Mouse (Mus musculus): ENCODE measurements at regions not wholly inside any gene's neighbourhood (a gene's known extent, or its start where the extent isn't known, plus 50 kb on each side); places are given as distances from the start of the nearest gene placed in this dataset.
A peak's percentile ranks its signal among the peaks of the same experiment; 100 is the strongest.

- Histone ChIP-seq H3K9me3 (replicated peaks; ENCODE audit: control insufficient read depth, low read length) (no peaks in the 10 kb centered on the region), H3K4me2 (ENCODE audit: low read depth, low read length) (no peak overlapping the region), H3K27ac (replicated peaks; ENCODE audit: low read depth, low read length) (no peak overlapping the region), H3K4me3 (ENCODE audit: low read depth, low read length) (no peak overlapping the region), H3K4me1 (ENCODE audit: control insufficient read depth, insufficient read depth, low read length) (no peaks in the 10 kb centered on the region), H3K36me3 (replicated peaks; ENCODE audit: control insufficient read depth, insufficient read depth, low read depth, low read length) (no peaks in the 10 kb centered on the region), H3K27me3 (ENCODE audit: control insufficient read depth, insufficient read depth, low read length) (no peaks in the 10 kb centered on the region), H3K9ac (replicated peaks; ENCODE audit: low read length) (no peak overlapping the region)
- 92% methylated on average over 1 of the region's 1 CpGs for WGBS
- DNase-seq (ENCODE audit: low spot score) (no peak), ATAC-seq (replicated peaks; ENCODE audit: insufficient number of reproducible peaks, low FRiP score, low TSS enrichment, low read depth) (no peak)
Observed at GRCm38 (mm10) chr15:88531218-88531617, 68.9 kb upstream of the Zdhhc25 start.

- Histone ChIP-seq H3K36me3 (replicated peaks; ENCODE audit: control insufficient read depth, insufficient read depth, low read depth, low read length) (no peaks in the 10 kb centered on the region), H3K4me2 (ENCODE audit: low read depth, low read length) (no peak overlapping the region), H3K9ac (replicated peaks; ENCODE audit: low read length) (no peak overlapping the region), H3K27ac (replicated peaks; ENCODE audit: low read depth, low read length) (no peak overlapping the region), H3K4me1 (ENCODE audit: control insufficient read depth, insufficient read depth, low read length) (no peaks in the 10 kb centered on the region), H3K9me3 (replicated peaks; ENCODE audit: control insufficient read depth, low read length) (no peaks in the 10 kb centered on the region), H3K4me3 (ENCODE audit: low read depth, low read length) (no peak overlapping the region), H3K27me3 (ENCODE audit: control insufficient read depth, insufficient read depth, low read length) (no peaks in the 10 kb centered on the region)
- no peak for ATAC-seq (replicated peaks; ENCODE audit: insufficient number of reproducible peaks, low FRiP score, low TSS enrichment, low read depth)
- WGBS = 79% methylated on average over 5 of the region's 5 CpGs
- no peak for DNase-seq (ENCODE audit: low spot score)
Observed at GRCm38 (mm10) chr15:88532008-88532407, 68.1 kb upstream of the Zdhhc25 start.

- Histone ChIP-seq H3K4me3 (ENCODE audit: low read depth, low read length) (no peak overlapping the region), H3K4me2 (ENCODE audit: low read depth, low read length) (no peak overlapping the region), H3K4me1 (ENCODE audit: control insufficient read depth, insufficient read depth, low read length) (no peaks in the 10 kb centered on the region), H3K27ac (replicated peaks; ENCODE audit: low read depth, low read length) (no peak overlapping the region), H3K9ac (replicated peaks; ENCODE audit: low read length) (no peak overlapping the region), H3K36me3 (replicated peaks; ENCODE audit: control insufficient read depth, insufficient read depth, low read depth, low read length) (no peaks in the 10 kb centered on the region), H3K9me3 (replicated peaks; ENCODE audit: control insufficient read depth, low read length) (no peaks in the 10 kb centered on the region), H3K27me3 (ENCODE audit: control insufficient read depth, insufficient read depth, low read length) (no peaks in the 10 kb centered on the region)
- ATAC-seq (replicated peaks; ENCODE audit: insufficient number of reproducible peaks, low FRiP score, low TSS enrichment, low read depth) = no peak
- WGBS = 80% methylated on average over 7 of the region's 7 CpGs
- DNase-seq (ENCODE audit: low spot score) = no peak
Observed at GRCm38 (mm10) chr15:88533354-88533753, 66.7 kb upstream of the Zdhhc25 start.

- ATAC-seq (replicated peaks; ENCODE audit: insufficient number of reproducible peaks, low FRiP score, low TSS enrichment, low read depth) = no peak
- WGBS = 66% methylated on average over 2 of the region's 2 CpGs
- no peaks in the 10 kb centered on the region for H3K27me3 ChIP-seq (ENCODE audit: control insufficient read depth, insufficient read depth, low read length)
- H3K4me1 ChIP-seq (ENCODE audit: control insufficient read depth, insufficient read depth, low read length) = no peaks in the 10 kb centered on the region
- no peak overlapping the region for H3K4me3 ChIP-seq (ENCODE audit: low read depth, low read length)
- no peak overlapping the region for H3K4me2 ChIP-seq (ENCODE audit: low read depth, low read length)
- no peak overlapping the region for H3K27ac ChIP-seq (replicated peaks; ENCODE audit: low read depth, low read length)
- H3K9ac ChIP-seq (replicated peaks; ENCODE audit: low read length) = no peak overlapping the region
- no peaks in the 10 kb centered on the region for H3K9me3 ChIP-seq (replicated peaks; ENCODE audit: control insufficient read depth, low read length)
- DNase-seq (ENCODE audit: low spot score) = no peak
- no peaks in the 10 kb centered on the region for H3K36me3 ChIP-seq (replicated peaks; ENCODE audit: control insufficient read depth, insufficient read depth, low read depth, low read length)
Observed at GRCm38 (mm10) chr15:88535516-88535915, 64.6 kb upstream of the Zdhhc25 start.

GRCm38 (mm10) chr15:88537190-88537589, 62.9 kb upstream of the Zdhhc25 start:
- no peak overlapping the region for H3K4me2 ChIP-seq (ENCODE audit: low read depth, low read length)
- no peaks in the 10 kb centered on the region for H3K36me3 ChIP-seq (replicated peaks; ENCODE audit: control insufficient read depth, insufficient read depth, low read depth, low read length)
- no peak overlapping the region for H3K4me3 ChIP-seq (ENCODE audit: low read depth, low read length)
- no peak overlapping the region for H3K9ac ChIP-seq (replicated peaks; ENCODE audit: low read length)
- WGBS = 15% methylated on average over 10 of the region's 10 CpGs
- ATAC-seq (replicated peaks; ENCODE audit: insufficient number of reproducible peaks, low FRiP score, low TSS enrichment, low read depth) (no peak), DNase-seq (ENCODE audit: low spot score) (peak; percentile 76)
- no peaks in the 10 kb centered on the region for H3K27me3 ChIP-seq (ENCODE audit: control insufficient read depth, insufficient read depth, low read length)
- H3K9me3 ChIP-seq (replicated peaks; ENCODE audit: control insufficient read depth, low read length) = no peaks in the 10 kb centered on the region
- H3K4me1 ChIP-seq (ENCODE audit: control insufficient read depth, insufficient read depth, low read length) = no peaks in the 10 kb centered on the region
- no peak overlapping the region for H3K27ac ChIP-seq (replicated peaks; ENCODE audit: low read depth, low read length)

GRCm38 (mm10) chr15:88542567-88542966, 57.5 kb upstream of the Zdhhc25 start:
- no peaks in the 10 kb centered on the region for H3K27me3 ChIP-seq (ENCODE audit: control insufficient read depth, insufficient read depth, low read length)
- no peaks in the 10 kb centered on the region for H3K36me3 ChIP-seq (replicated peaks; ENCODE audit: control insufficient read depth, insufficient read depth, low read depth, low read length)
- no peaks in the 10 kb centered on the region for H3K4me1 ChIP-seq (ENCODE audit: control insufficient read depth, insufficient read depth, low read length)
- 88% methylated on average over 2 of the region's 2 CpGs for WGBS
- no peak for DNase-seq (ENCODE audit: low spot score)
- no peak overlapping the region for H3K4me2 ChIP-seq (ENCODE audit: low read depth, low read length)
- H3K4me3 ChIP-seq (ENCODE audit: low read depth, low read length) = no peak overlapping the region
- H3K9ac ChIP-seq (replicated peaks; ENCODE audit: low read length) = no peak overlapping the region
- H3K9me3 ChIP-seq (replicated peaks; ENCODE audit: control insufficient read depth, low read length) = no peaks in the 10 kb centered on the region
- no peak for ATAC-seq (replicated peaks; ENCODE audit: insufficient number of reproducible peaks, low FRiP score, low TSS enrichment, low read depth)
- no peak overlapping the region for H3K27ac ChIP-seq (replicated peaks; ENCODE audit: low read depth, low read length)

GRCm38 (mm10) chr15:88544216-88544615, 55.9 kb upstream of the Zdhhc25 start:
- H3K27me3 ChIP-seq (ENCODE audit: control insufficient read depth, insufficient read depth, low read length) = no peaks in the 10 kb centered on the region
- ATAC-seq (replicated peaks; ENCODE audit: insufficient number of reproducible peaks, low FRiP score, low TSS enrichment, low read depth) = no peak
- H3K27ac ChIP-seq (replicated peaks; ENCODE audit: low read depth, low read length) = no peak overlapping the region
- no peaks in the 10 kb centered on the region for H3K36me3 ChIP-seq (replicated peaks; ENCODE audit: control insufficient read depth, insufficient read depth, low read depth, low read length)
- H3K4me2 ChIP-seq (ENCODE audit: low read depth, low read length) = no peak overlapping the region
- 87% methylated on average over 5 of the region's 5 CpGs for WGBS
- no peak overlapping the region for H3K4me3 ChIP-seq (ENCODE audit: low read depth, low read length)
- DNase-seq (ENCODE audit: low spot score) = no peak
- no peaks in the 10 kb centered on the region for H3K4me1 ChIP-seq (ENCODE audit: control insufficient read depth, insufficient read depth, low read length)
- H3K9me3 ChIP-seq (replicated peaks; ENCODE audit: control insufficient read depth, low read length) = no peaks in the 10 kb centered on the region
- H3K9ac ChIP-seq (replicated peaks; ENCODE audit: low read length) = no peak overlapping the region

GRCm38 (mm10) chr15:88548261-88548660, 51.8 kb upstream of the Zdhhc25 start:
- no peak for ATAC-seq (replicated peaks; ENCODE audit: insufficient number of reproducible peaks, low FRiP score, low TSS enrichment, low read depth)
- Histone ChIP-seq H3K4me3 (ENCODE audit: low read depth, low read length) (no peak overlapping the region), H3K36me3 (replicated peaks; ENCODE audit: control insufficient read depth, insufficient read depth, low read depth, low read length) (no peaks in the 10 kb centered on the region), H3K27ac (replicated peaks; ENCODE audit: low read depth, low read length) (no peak overlapping the region), H3K9ac (replicated peaks; ENCODE audit: low read length) (no peak overlapping the region), H3K9me3 (replicated peaks; ENCODE audit: control insufficient read depth, low read length) (no peaks in the 10 kb centered on the region), H3K27me3 (ENCODE audit: control insufficient read depth, insufficient read depth, low read length) (no peaks in the 10 kb centered on the region), H3K4me2 (ENCODE audit: low read depth, low read length) (no peak overlapping the region), H3K4me1 (ENCODE audit: control insufficient read depth, insufficient read depth, low read length) (no peaks in the 10 kb centered on the region)
- 70% methylated on average over 6 of the region's 6 CpGs for WGBS
- no peak for DNase-seq (ENCODE audit: low spot score)

Measured in embryonic facial prominence, embryonic 11.5 days (tissue).